Mouse (Mus musculus) embryonic facial prominence, embryonic 12.5 days (tissue): ENCODE results near the gene Hykk. TPM values are rescaled to one million over a fixed set of nuclear protein-coding genes. Genes with fewer than 3 reads are reported as not detected.

Experiments used
- ATAC-seq: fragments of 200-750 bp; cut with Nextera tagmentation; 2 replicates; pipeline ENCODE4 v1.8.0; 2017; ENCODE audit not compliant: insufficient number of reproducible peaks, insufficient read depth, low FRiP score, low TSS enrichment
- H3K27ac ChIP-seq: fragments of 300-500 bp; sonication (generic); 2 replicates; pipeline ENCODE4 v1.5.1; 2016; ENCODE audit warnings: mild to moderate bottlenecking
- H3K27me3 ChIP-seq: fragments of 300-500 bp; sonication (generic); 2 replicates; pipeline ENCODE4 v1.6.1; 2016; ENCODE audit warnings: mild to moderate bottlenecking, moderate library complexity
- H3K36me3 ChIP-seq: fragments of 300-500 bp; sonication (generic); 2 replicates; pipeline ENCODE4 v1.6.1; 2016; ENCODE audit warnings: mild to moderate bottlenecking
- H3K4me1 ChIP-seq: fragments of 300-500 bp; sonication (generic); 2 replicates; pipeline ENCODE4 v1.6.1; 2016
- H3K4me2 ChIP-seq: fragments of 300-500 bp; sonication (generic); replicated peaks from 2 replicates; pipeline ENCODE4 v1.6.1; 2016; ENCODE audit warnings: mild to moderate bottlenecking, moderate library complexity
- H3K4me3 ChIP-seq: fragments of 300-500 bp; sonication (generic); 2 replicates; pipeline ENCODE4 v1.5.1; 2016; ENCODE audit warnings: mild to moderate bottlenecking
- H3K9ac ChIP-seq: fragments of 300-500 bp; sonication (generic); 2 replicates; pipeline ENCODE4 v1.6.1; 2016; ENCODE audit warnings: mild to moderate bottlenecking, moderate library complexity
- H3K9me3 ChIP-seq: fragments of 300-500 bp; sonication (generic); 2 replicates; pipeline ENCODE4 v1.6.1; 2016; ENCODE audit warnings: mild to moderate bottlenecking, moderate library complexity
- WGBS: fragments of 180-500 bp; shearing (Covaris S2); methylation state at CpG from one replicate; pipeline ENCODE4 v1.1.7; 2016; 5-methylcytosine and 5-hydroxymethylcytosine counted together
- polyA plus RNA-seq: library from polyadenylated mRNA; unstranded; fragments of >200 nt; fragmentation: Nextera tagmentation; extraction: Ambion mirVana; gene quantifications from 2 replicates; pipeline ENCODE4 v1.2.1, GENCODE M21; 2016

Hykk gene
- 7.5 and 8.0 TPM in 2 replicates for polyA plus RNA-seq

- peak within 1 kb of the TSS; percentile 74 for H3K9ac ChIP-seq
- WGBS, result under 1% methylated on average over 34 of the region's 34 CpGs
- no peaks in the 10 kb centered on the region for H3K27me3 ChIP-seq
- H3K36me3 ChIP-seq, result peaks cover under 1% of the 10 kb centered on the region; the same call in 1 of the 2 replicates
- H3K4me1 ChIP-seq, result peaks cover 10% of the 10 kb centered on the region; the same call in 1 of the 2 replicates
- H3K27ac ChIP-seq, result peak within 1 kb of the TSS; percentile 76
- H3K4me2 ChIP-seq, result peak within 1 kb of the TSS; percentile 83
- peak; percentile 98 for ATAC-seq
- peak within 1 kb of the TSS; percentile 74 for H3K4me3 ChIP-seq
- no peaks in the 10 kb centered on the region for H3K9me3 ChIP-seq
Observed at GRCm38 (mm10) chr9:54917010-54917677, at the start of gene Hykk. TSS of gene Hykk (plus strand) at chr9:54917283.

- Histone ChIP-seq H3K9ac (no peak overlapping the region), H3K9me3 (no peaks in the 10 kb centered on the region), H3K27me3 (no peaks in the 10 kb centered on the region), H3K4me3 (no peak overlapping the region), H3K27ac (no peak overlapping the region), H3K36me3 (peaks cover 34% of the 10 kb centered on the region), H3K4me1 (no peaks in the 10 kb centered on the region), H3K4me2 (no peak overlapping the region)
- 97% methylated on average over 1 of the region's 1 CpGs for WGBS
- no peak for ATAC-seq
Observed at GRCm38 (mm10) chr9:54878759-54879158, 38.3 kb upstream of the Hykk start.

GRCm38 (mm10) chr9:54892111-54892510 is 25.0 kb upstream of the Hykk start:
- 78% methylated on average over 4 of the region's 4 CpGs for WGBS
- no peak for ATAC-seq
- no peak overlapping the region for H3K9ac ChIP-seq
- no peaks in the 10 kb centered on the region for H3K9me3 ChIP-seq
- peaks cover 59% of the 10 kb centered on the region for H3K36me3 ChIP-seq
- H3K27me3 ChIP-seq, result no peaks in the 10 kb centered on the region
- H3K4me3 ChIP-seq, result no peak overlapping the region
- no peaks in the 10 kb centered on the region for H3K4me1 ChIP-seq
- no peak overlapping the region for H3K27ac ChIP-seq
- H3K4me2 ChIP-seq, result no peak overlapping the region

GRCm38 (mm10) chr9:54897097-54897496 is 20.0 kb upstream of the Hykk start:
- Histone ChIP-seq H3K27me3 (no peaks in the 10 kb centered on the region), H3K4me3 (no peak overlapping the region), H3K9me3 (no peaks in the 10 kb centered on the region), H3K27ac (no peak overlapping the region), H3K4me2 (no peak overlapping the region), H3K36me3 (peaks cover 63% of the 10 kb centered on the region), H3K9ac (no peak overlapping the region), H3K4me1 (no peaks in the 10 kb centered on the region)
- 87% methylated on average over 3 of the region's 3 CpGs for WGBS
- ATAC-seq, result no peak

GRCm38 (mm10) chr9:54909446-54909845 is 7.6 kb upstream of the Hykk start:
- Histone ChIP-seq H3K4me1 (no peaks in the 10 kb centered on the region), H3K9me3 (no peaks in the 10 kb centered on the region), H3K4me3 (no peak overlapping the region), H3K4me2 (no peak overlapping the region), H3K27me3 (no peaks in the 10 kb centered on the region), H3K36me3 (peaks cover 43% of the 10 kb centered on the region), H3K27ac (no peak overlapping the region), H3K9ac (no peak overlapping the region)
- WGBS, result 91% methylated on average over 5 of the region's 5 CpGs
- no peak for ATAC-seq

GRCm38 (mm10) chr9:54915576-54915975 is 1.5 kb upstream of the Hykk start:
- H3K36me3 ChIP-seq, result peaks cover 8% of the 10 kb centered on the region; the same call in 1 of the 2 replicates
- H3K27ac ChIP-seq, result no peak overlapping the region
- H3K9me3 ChIP-seq, result no peaks in the 10 kb centered on the region
- no peak for ATAC-seq
- WGBS, result 66% methylated on average over 7 of the region's 7 CpGs
- H3K4me3 ChIP-seq, result no peak overlapping the region
- peaks cover 10% of the 10 kb centered on the region; the same call in 1 of the 2 replicates for H3K4me1 ChIP-seq
- no peak overlapping the region for H3K9ac ChIP-seq
- H3K4me2 ChIP-seq, result no peak overlapping the region
- H3K27me3 ChIP-seq, result no peaks in the 10 kb centered on the region

DNA sequence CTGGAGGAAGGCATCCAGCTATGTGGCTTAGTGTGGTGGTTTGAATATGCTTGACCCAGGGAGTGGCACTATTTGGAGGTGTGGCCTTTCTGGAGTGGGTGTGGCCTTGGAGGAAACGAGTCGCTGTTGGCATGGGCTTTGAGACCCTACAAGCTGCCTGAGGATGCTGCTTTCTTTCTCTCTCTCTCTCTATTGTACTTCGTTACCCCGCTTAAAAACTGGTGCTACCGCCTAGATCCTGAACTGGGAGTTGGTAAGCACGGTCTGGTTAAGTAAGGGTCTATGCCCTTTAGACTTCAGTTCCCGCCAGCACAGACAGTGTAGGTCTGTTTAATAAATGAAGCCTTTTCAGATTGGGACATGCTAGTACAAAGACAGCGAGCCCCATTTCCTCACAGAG is 682 bp upstream of the Hykk start:
- Histone ChIP-seq H3K4me1 (peaks cover 10% of the 10 kb centered on the region; the same call in 1 of the 2 replicates), H3K27ac (no peak overlapping the region), H3K9me3 (no peaks in the 10 kb centered on the region), H3K4me3 (peak overlapping the region; percentile 74), H3K27me3 (no peaks in the 10 kb centered on the region), H3K36me3 (peaks cover 5% of the 10 kb centered on the region; the same call in 1 of the 2 replicates), H3K9ac (0 out of 2 replicates have a peak overlapping the region, but pooled peaks have one; percentile 10), H3K4me2 (peak overlapping the region; percentile 83)
- ATAC-seq, result no peak
- WGBS, result 75% methylated on average over 8 of the region's 8 CpGs

- Histone ChIP-seq H3K4me1 (peaks cover 10% of the 10 kb centered on the region; the same call in 1 of the 2 replicates), H3K9ac (no peak overlapping the region), H3K4me3 (no peak overlapping the region), H3K9me3 (peaks cover 4% of the 10 kb centered on the region; the same call in 1 of the 2 replicates), H3K27ac (no peak overlapping the region), H3K36me3 (peaks cover 9% of the 10 kb centered on the region; the same call in 1 of the 2 replicates), H3K4me2 (peak overlapping the region; percentile 83), H3K27me3 (no peaks in the 10 kb centered on the region)
- ATAC-seq, result no peak
- 73% methylated on average over 2 of the region's 2 CpGs for WGBS
Observed at GRCm38 (mm10) chr9:54918191-54918590, 1.1 kb downstream of the Hykk start.

DNA sequence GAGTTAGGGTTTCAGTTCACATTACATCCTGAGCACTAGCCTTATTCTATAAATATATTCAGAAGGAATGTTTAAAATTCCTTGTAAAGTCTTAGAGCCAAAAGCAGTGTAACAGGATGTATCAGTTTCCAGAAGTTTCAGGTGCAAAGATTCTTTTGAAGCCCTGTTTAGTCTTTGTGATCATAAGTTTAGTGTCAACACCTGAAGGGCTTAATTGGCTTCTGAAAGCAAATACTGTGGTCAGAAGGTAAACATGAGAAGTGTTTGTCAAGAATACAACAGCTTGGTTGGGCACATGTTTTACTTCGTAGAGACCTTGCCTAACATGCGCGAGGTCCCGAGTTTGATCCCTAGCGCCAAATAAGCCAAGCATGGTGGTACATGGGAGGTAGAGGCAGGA is 1.7 kb downstream of the Hykk start:
- no peak overlapping the region for H3K4me2 ChIP-seq

GRCm38 (mm10) chr9:54919946-54920345 is 2.9 kb downstream of the Hykk start:
- H3K36me3 ChIP-seq, result peaks cover 9% of the 10 kb centered on the region; the same call in 1 of the 2 replicates
- peaks cover 10% of the 10 kb centered on the region; the same call in 1 of the 2 replicates for H3K4me1 ChIP-seq
- no peak overlapping the region for H3K4me2 ChIP-seq
- H3K27me3 ChIP-seq, result no peaks in the 10 kb centered on the region
- no peak overlapping the region for H3K9ac ChIP-seq
- H3K4me3 ChIP-seq, result no peak overlapping the region
- peaks cover 4% of the 10 kb centered on the region; the same call in 1 of the 2 replicates for H3K9me3 ChIP-seq
- ATAC-seq, result no peak
- no peak overlapping the region for H3K27ac ChIP-seq
- WGBS, result 58% methylated on average over 4 of the region's 4 CpGs

More for the DNA sequence above, 1.7 kb downstream of the Hykk start:
- Histone ChIP-seq H3K27me3 (no peaks in the 10 kb centered on the region), H3K4me1 (peaks cover 10% of the 10 kb centered on the region; the same call in 1 of the 2 replicates), H3K27ac (no peak overlapping the region), H3K4me3 (no peak overlapping the region), H3K9ac (no peak overlapping the region), H3K36me3 (peaks cover 9% of the 10 kb centered on the region; the same call in 1 of the 2 replicates), H3K9me3 (peaks cover 4% of the 10 kb centered on the region; the same call in 1 of the 2 replicates)
- ATAC-seq, result no peak
- WGBS, result 93% methylated on average over 5 of the region's 5 CpGs

DNA sequence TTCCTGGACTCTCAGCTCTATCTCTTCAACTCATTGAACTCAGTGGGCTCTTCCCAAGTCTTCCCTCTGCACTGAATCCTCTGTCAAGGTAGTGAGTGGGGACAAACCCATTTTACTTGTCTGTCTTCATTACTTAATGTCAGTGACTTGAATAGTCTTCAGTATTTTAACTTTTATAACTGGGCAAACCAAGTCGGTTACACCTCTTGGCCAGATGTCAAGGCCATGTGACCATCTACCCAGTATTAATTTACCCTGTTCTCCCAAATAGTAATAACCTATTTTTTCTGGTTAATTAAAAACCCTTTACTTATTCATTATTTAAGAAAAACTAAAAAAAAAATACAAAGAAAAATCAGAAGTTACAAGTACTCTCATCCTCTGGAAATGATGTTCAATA is 13.7 kb downstream of the Hykk start:
- Histone ChIP-seq H3K27me3 (no peaks in the 10 kb centered on the region), H3K4me2 (no peak overlapping the region), H3K9ac (no peak overlapping the region), H3K27ac (no peak overlapping the region), H3K4me1 (no peaks in the 10 kb centered on the region), H3K36me3 (no peaks in the 10 kb centered on the region), H3K9me3 (no peaks in the 10 kb centered on the region), H3K4me3 (no peak overlapping the region)
- WGBS, result 73% methylated on average over 1 of the region's 1 CpGs
- no peak for ATAC-seq

DNA sequence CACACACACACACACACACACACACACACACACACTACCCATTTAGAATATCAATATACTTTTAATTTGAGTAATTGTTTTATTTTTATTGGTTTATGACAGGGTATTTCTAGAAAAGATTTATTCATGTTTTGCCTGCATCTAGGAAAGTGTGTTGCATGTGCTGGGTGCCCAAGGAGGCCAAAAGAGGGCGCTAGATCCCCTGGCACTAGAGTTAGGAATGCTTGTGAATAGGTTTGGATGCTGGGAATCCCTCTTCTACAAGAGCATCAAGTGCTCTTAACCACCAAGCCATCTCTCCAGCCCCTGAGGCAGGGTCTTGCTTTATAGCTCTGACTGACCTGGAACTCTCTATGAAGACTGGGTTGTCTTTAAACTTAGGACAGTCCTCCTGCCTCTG is 14.7 kb downstream of the Hykk start:
- WGBS, result 5% methylated on average over 1 of the region's 1 CpGs
- Histone ChIP-seq H3K4me2 (no peak overlapping the region), H3K27me3 (no peaks in the 10 kb centered on the region), H3K4me3 (no peak overlapping the region), H3K9me3 (no peaks in the 10 kb centered on the region), H3K9ac (no peak overlapping the region), H3K4me1 (no peaks in the 10 kb centered on the region), H3K27ac (no peak overlapping the region), H3K36me3 (no peaks in the 10 kb centered on the region)
- no peak for ATAC-seq
